Mouse (Mus musculus) midbrain, embryonic 12.5 days (tissue): ENCODE results near the gene Ajm1. TPM values are rescaled to one million over a fixed set of nuclear protein-coding genes. Genes with fewer than 3 reads are reported as not detected.

Experiments
- ATAC-seq: fragments of 200-750 bp; cut with Nextera tagmentation; 2 replicates; pipeline ENCODE4 v1.8.0; 2017; ENCODE audit warnings: low read depth, moderate TSS enrichment, moderate library complexity; ENCODE audit not compliant: low FRiP score
- H3K27ac ChIP-seq: fragments of 300-500 bp; sonication (generic); replicated peaks from 2 replicates; pipeline ENCODE4 v1.5.1; 2016; ENCODE audit warnings: mild to moderate bottlenecking
- H3K27me3 ChIP-seq: fragments of 300-500 bp; sonication (generic); 2 replicates; pipeline ENCODE4 v1.6.1; 2016; ENCODE audit warnings: mild to moderate bottlenecking
- H3K36me3 ChIP-seq: fragments of 300-500 bp; sonication (generic); 2 replicates; pipeline ENCODE4 v1.6.1; 2016
- H3K4me1 ChIP-seq: fragments of 300-500 bp; sonication (generic); 2 replicates; pipeline ENCODE4 v1.6.1; 2016
- H3K4me2 ChIP-seq: fragments of 300-500 bp; sonication (generic); replicated peaks from 2 replicates; pipeline ENCODE4 v1.6.1; 2016; ENCODE audit warnings: mild to moderate bottlenecking, moderate library complexity
- H3K4me3 ChIP-seq: fragments of 300-500 bp; sonication (generic); 2 replicates; pipeline ENCODE4 v1.5.1; 2016; ENCODE audit warnings: mild to moderate bottlenecking
- H3K9ac ChIP-seq: fragments of 300-500 bp; sonication (generic); replicated peaks from 2 replicates; pipeline ENCODE4 v1.6.1; 2016; ENCODE audit warnings: mild to moderate bottlenecking, moderate library complexity
- H3K9me3 ChIP-seq: fragments of 300-500 bp; sonication (generic); 2 replicates; pipeline ENCODE4 v1.6.1; 2016; ENCODE audit warnings: mild to moderate bottlenecking
- WGBS: fragments of 180-500 bp; shearing (Covaris S2); methylation state at CpG from one replicate; pipeline ENCODE4 v1.1.7; 2016; 5-methylcytosine and 5-hydroxymethylcytosine counted together
- polyA plus RNA-seq: library from polyadenylated mRNA; unstranded; fragments of >200 nt; fragmentation: Nextera tagmentation; extraction: Ambion mirVana; gene quantifications from 2 replicates; pipeline ENCODE4 v1.2.1, GENCODE M21; 2016

Ajm1 gene
- 1.8 and 1.9 TPM in 2 replicates for polyA plus RNA-seq

DNA sequence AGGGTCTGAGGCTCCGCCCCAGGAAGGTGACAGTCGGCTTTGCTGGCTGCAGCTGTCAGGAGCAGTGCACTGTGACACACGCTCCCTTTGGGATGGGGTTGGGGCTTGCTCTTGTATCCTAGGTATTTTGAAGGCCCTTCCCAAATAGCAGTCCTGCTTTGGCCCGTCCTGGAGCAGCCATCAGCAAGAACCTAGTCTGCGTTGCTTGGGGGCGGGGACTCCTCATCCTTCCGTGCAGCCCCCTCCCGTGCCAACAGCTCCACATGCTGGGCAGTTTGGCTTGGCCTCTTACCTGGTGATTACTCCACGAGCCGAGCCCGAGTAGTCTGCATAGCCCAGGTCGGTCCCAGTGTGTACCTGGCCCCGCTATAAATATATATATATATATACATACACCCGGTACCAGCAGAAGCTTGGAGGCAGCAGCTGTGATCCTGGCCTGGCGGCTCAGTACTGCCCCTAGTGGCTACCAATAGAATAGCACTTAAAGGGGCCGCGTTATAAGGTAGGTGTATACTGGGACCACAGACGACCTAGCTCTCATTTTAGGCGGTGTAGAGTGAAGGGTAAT, at the start of gene Ajm1:
TSS of gene Ajm1 (minus strand) at position 464 of the 571 bp plus-strand sequence.
- peak; percentile 78 for ATAC-seq
- Histone ChIP-seq H3K27me3 (peaks cover 51% of the 10 kb centered on the region), H3K4me3 (peak within 1 kb of the TSS; percentile 41), H3K9me3 (no peaks in the 10 kb centered on the region), H3K9ac (peak within 1 kb of the TSS; percentile 41; the same call in 1 of the 2 replicates), H3K36me3 (peaks cover 34% of the 10 kb centered on the region), H3K27ac (no peak within 1 kb of the TSS), H3K4me1 (peaks cover 42% of the 10 kb centered on the region), H3K4me2 (peak within 1 kb of the TSS; percentile 68)
- WGBS: 8% methylated on average over 19 of the region's 19 CpGs

DNA sequence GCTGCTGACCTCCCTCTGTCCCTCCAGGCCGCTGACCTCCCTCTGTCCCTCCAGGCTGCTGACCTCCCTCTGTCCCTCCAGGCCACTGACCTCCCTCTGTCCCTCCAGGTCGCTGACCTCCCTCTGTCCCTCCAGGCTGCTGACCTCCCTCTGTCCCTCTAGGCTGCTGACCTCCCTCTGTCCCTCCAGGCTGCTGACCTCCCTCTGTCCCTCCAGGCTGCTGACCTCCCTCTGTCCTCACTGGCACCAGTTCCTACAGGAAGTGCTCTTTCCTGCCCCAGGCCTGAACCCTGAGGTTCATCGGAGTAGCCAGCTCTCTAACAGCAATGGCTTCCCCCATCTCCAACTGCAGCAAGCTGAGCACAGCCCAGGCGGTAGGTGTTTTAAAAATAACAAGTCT, 47.2 kb upstream of the Ajm1 start:
- WGBS: 55% methylated on average over 4 of the region's 4 CpGs
- H3K4me2 ChIP-seq: no peak overlapping the region
- no peaks in the 10 kb centered on the region for H3K9me3 ChIP-seq
- no peak for ATAC-seq
- H3K4me3 ChIP-seq: no peak overlapping the region
- H3K27ac ChIP-seq: no peak overlapping the region
- H3K27me3 ChIP-seq: 0 out of 2 replicates have a peak, but pooled peaks cover 2% of the 10 kb centered on the region
- no peak overlapping the region for H3K9ac ChIP-seq
- H3K4me1 ChIP-seq: no peaks in the 10 kb centered on the region
- no peaks in the 10 kb centered on the region for H3K36me3 ChIP-seq

DNA sequence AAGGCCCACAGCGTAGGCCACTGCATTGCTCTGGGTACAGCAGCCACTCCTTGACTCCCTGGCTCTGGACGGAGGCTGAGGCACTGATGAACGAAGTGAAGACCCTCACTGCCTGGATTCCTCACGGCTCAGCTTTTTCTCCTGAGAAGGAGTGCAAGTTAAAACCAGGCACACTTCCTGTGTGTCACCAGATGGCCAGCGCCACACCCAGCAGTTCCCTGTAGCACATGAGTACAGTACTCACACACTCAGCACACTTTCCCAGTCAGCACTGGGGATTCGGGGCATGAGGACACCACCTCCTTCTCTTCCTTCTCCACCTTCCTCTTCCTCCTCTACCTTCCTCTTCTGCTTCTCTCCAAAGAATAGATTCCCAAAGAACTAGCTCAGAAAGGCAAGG, 46.3 kb upstream of the Ajm1 start, which contains the start of gene Fcna:
TSS of gene Fcna (minus strand) at position 220 of the 400 bp plus-strand sequence.
- Histone ChIP-seq H3K27me3 (peaks cover 8% of the 10 kb centered on the region; the same call in 1 of the 2 replicates), H3K4me1 (no peaks in the 10 kb centered on the region), H3K9me3 (no peaks in the 10 kb centered on the region), H3K27ac (no peak within 1 kb of the TSS), H3K36me3 (no peaks in the 10 kb centered on the region), H3K4me2 (no peak within 1 kb of the TSS), H3K4me3 (no peak within 1 kb of the TSS), H3K9ac (no peak within 1 kb of the TSS)
- 80% methylated on average over 6 of the region's 6 CpGs for WGBS
- no peak for ATAC-seq

DNA sequence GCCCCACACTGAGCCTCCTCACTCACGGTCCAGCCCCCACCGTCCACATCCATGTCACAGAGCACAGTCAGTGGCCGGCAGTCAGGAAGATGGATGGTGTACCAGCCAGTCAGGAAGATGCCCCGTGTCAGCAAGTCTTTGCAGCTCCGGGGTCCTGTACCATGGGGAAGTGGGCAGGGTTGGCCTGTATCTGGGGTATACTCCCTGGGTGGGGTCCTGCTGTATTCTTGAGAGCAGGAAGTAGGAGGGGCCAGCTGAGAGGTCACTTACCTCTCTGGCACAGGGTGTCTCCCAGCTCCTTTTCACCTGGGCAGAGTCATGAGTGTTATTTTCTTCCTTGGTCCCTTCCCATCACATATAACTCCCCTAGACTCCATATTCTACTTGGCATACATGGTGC, 44.4 kb upstream of the Ajm1 start:
- Histone ChIP-seq H3K4me2 (no peak overlapping the region), H3K4me3 (no peak overlapping the region), H3K4me1 (peaks cover 8% of the 10 kb centered on the region), H3K9me3 (no peaks in the 10 kb centered on the region), H3K27ac (no peak overlapping the region), H3K27me3 (peaks cover 11% of the 10 kb centered on the region; the same call in 1 of the 2 replicates), H3K36me3 (no peaks in the 10 kb centered on the region), H3K9ac (no peak overlapping the region)
- no peak for ATAC-seq
- 72% methylated on average over 5 of the region's 5 CpGs for WGBS

DNA sequence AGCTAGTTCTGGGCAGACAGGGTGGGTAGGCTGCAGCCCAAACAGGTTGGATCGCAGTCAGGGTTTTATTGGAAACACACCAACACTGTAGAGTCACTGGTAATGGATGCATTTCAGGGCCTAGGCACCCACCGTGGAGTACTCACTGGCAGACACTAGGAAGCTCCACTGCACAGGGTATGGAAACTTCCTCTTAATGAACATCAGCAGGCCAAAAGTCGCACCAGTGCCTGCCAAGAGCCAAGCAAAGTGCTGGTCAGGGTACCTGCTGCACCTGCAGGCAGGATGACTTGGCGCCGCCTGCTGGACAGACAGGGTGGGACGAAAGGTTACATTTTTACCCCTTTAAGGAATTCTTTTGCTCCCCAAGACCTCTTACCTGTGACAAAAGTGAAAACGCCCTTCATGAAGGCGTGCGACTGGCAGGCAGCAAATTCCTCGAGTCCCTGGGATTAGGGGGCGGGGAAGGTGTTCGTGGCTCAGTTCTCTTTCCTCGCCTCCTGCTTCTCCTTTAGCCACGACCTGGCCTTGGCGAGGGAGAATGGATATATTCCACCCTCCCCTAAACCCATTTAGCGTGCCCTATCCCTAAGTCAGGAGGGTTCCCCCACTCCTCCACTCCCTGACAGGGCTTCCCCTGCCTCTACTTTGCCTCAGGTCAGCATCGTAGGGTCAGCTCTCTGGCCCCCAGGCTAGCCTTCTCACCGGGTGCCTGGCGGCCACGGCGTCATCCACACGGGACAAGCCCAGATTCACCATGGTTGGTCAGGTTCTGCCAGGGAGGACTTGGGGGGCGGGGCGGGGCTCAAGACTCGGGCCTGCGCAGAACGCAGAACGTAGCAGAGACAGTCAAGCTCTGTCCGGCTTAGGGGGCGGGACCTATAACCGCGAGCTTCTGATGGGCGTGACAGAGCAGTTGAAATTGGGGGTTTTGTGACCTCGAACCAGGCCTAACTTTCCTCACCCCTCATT, 40.0 kb upstream of the Ajm1 start, which contains the start of gene Tmem141:
TSS of gene Tmem141 (minus strand) at position 777 of the 972 bp plus-strand sequence.
- H3K4me2 ChIP-seq: peak within 1 kb of the TSS; percentile 75

DNA sequence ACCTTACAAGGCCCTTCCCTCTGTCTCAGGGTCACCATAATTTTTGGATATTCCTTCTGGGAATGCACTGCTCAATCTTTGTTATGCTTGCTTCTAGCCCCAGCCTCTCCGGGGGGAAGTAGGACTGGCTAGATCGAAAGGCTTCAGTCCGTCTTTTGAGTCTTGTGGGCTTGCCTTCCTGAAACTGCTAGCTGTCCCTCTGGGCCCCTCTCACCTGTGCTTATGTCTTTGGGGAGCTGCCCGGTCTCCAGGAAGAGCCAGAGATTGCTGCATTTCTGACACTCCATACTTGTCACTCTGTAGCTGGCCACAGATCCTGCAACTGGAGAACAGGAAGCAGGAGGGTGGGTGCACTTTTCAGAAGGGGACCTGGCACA, 39.3 kb upstream of the Ajm1 start:
- H3K9ac ChIP-seq: no peak overlapping the region
- peak overlapping the region; percentile 75; the same call in 1 of the 2 replicates for H3K4me2 ChIP-seq
- ATAC-seq: no peak
- no peak overlapping the region for H3K27ac ChIP-seq
- peaks cover 49% of the 10 kb centered on the region for H3K27me3 ChIP-seq
- WGBS: 93% methylated on average over 4 of the region's 4 CpGs
- no peaks in the 10 kb centered on the region for H3K9me3 ChIP-seq
- peak overlapping the region; percentile 47; the same call in 1 of the 2 replicates for H3K4me3 ChIP-seq
- H3K36me3 ChIP-seq: no peaks in the 10 kb centered on the region
- peaks cover 8% of the 10 kb centered on the region for H3K4me1 ChIP-seq

More for the DNA sequence above, 40.0 kb upstream of the Ajm1 start, which contains the start of gene Tmem141:
- ATAC-seq: peak; percentile 93
- H3K9ac ChIP-seq: peak within 1 kb of the TSS; percentile 66
- peaks cover 8% of the 10 kb centered on the region for H3K4me1 ChIP-seq
- 0 out of 2 replicates have a peak within 1 kb of the TSS, but pooled peaks have one; percentile 46 for H3K27ac ChIP-seq
- WGBS: 6% methylated on average over 34 of the region's 34 CpGs
- H3K9me3 ChIP-seq: no peaks in the 10 kb centered on the region
- peaks cover 42% of the 10 kb centered on the region for H3K27me3 ChIP-seq
- peak within 1 kb of the TSS; percentile 47 for H3K4me3 ChIP-seq
- no peaks in the 10 kb centered on the region for H3K36me3 ChIP-seq

DNA sequence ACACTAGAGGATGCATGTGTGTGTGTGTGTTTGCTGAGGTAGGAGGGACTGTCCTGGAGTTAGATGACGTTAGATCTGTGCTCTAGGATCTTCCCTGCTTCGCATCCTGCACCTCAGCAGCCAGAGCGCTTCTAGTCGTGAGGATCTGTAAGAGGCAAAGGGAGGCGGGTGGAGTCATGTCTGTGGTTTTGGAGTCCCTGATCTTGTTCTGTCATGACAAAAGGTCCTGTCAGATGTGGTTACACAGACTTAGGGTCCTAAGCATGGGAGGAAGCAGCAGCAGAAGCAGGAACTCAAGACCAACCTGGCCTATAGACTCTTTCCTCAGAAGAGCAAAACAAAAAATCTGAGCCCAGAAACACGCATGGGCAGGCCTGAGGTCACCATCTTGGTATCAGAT, 38.8 kb upstream of the Ajm1 start:
- H3K4me3 ChIP-seq: no peak overlapping the region
- H3K9ac ChIP-seq: no peak overlapping the region
- peaks cover 8% of the 10 kb centered on the region for H3K4me1 ChIP-seq
- peaks cover 54% of the 10 kb centered on the region for H3K27me3 ChIP-seq
- no peaks in the 10 kb centered on the region for H3K36me3 ChIP-seq
- H3K4me2 ChIP-seq: no peak overlapping the region
- ATAC-seq: no peak
- no peak overlapping the region for H3K27ac ChIP-seq
- 78% methylated on average over 6 of the region's 6 CpGs for WGBS
- no peaks in the 10 kb centered on the region for H3K9me3 ChIP-seq

DNA sequence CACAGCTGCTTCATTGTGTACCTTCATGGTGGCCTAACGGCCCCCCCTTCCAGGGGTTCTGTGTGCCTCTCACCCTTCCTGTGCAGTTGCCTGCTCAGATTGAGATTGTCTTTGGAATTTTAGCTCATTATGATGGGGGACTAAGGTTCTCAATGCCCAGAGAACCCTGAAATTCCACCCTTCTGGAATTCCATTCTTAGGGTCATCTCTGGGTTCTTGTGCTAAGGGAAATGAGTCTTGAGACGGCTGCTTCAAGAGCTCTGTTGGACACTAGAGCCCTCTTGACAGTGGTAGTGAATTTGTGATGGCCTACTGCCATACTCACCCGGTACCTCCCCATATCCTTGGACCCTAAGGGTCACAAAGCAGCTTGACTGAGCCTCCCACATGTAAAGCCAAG, 36.0 kb upstream of the Ajm1 start, which contains the start of gene Ccdc183:
TSS of gene Ccdc183 (minus strand) at position 101 of the 400 bp plus-strand sequence.
- H3K27ac ChIP-seq: no peak within 1 kb of the TSS
- no peak within 1 kb of the TSS for H3K4me2 ChIP-seq
- peaks cover 66% of the 10 kb centered on the region for H3K27me3 ChIP-seq
- 65% methylated on average over 3 of the region's 3 CpGs for WGBS
- H3K4me1 ChIP-seq: peaks cover 8% of the 10 kb centered on the region
- H3K36me3 ChIP-seq: no peaks in the 10 kb centered on the region
- no peak within 1 kb of the TSS for H3K9ac ChIP-seq
- no peaks in the 10 kb centered on the region for H3K9me3 ChIP-seq
- no peak for ATAC-seq
- H3K4me3 ChIP-seq: no peak within 1 kb of the TSS

DNA sequence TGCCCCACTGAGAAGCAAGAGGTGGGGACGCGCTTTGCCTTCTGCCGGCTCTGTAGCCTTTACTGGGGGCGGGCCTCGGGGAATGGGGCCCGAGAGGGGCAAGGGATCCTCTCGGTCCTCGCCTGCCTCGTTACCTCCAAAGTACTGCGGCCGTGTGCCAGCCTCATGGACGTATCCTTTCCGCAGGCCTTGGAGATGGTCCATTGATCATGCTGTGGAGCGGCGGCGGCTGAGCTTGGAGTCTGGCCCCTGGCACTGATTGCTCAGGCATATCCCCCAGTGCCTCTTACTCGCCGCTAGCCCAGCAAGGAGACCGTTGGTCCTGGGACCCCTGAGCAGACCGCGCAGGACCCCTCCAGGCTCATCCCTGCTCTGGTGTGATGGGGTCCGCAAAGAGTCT, 34.8 kb upstream of the Ajm1 start:
- 19% methylated on average over 22 of the region's 22 CpGs for WGBS
- peaks cover 3% of the 10 kb centered on the region; the same call in 1 of the 2 replicates for H3K4me1 ChIP-seq
- 0 out of 2 replicates have a peak overlapping the region, but pooled peaks have one; percentile 5 for H3K4me2 ChIP-seq
- no peak for ATAC-seq
- H3K4me3 ChIP-seq: no peak overlapping the region
- peaks cover 75% of the 10 kb centered on the region for H3K27me3 ChIP-seq
- H3K36me3 ChIP-seq: no peaks in the 10 kb centered on the region
- H3K9me3 ChIP-seq: no peaks in the 10 kb centered on the region
- no peak overlapping the region for H3K9ac ChIP-seq
- H3K27ac ChIP-seq: no peak overlapping the region

DNA sequence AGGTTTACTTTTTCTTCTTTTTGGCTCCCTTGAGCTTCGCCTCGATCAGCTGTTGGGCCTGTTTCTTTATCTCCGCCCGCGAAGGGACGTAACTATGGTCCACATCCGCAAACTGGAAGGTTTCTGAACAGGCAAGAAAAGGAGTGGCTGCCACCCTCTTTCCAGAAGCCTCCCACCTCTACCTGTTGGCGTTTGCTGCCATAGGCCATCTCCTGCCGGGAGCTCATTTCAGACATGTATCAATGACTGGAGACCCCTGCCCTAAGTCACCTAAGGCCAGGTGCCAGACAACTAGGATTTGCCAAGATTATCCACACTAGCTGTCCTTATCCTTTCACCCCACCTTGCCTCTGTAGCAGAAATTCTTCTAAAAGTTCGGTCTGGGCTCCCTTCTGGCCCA, 27.1 kb upstream of the Ajm1 start:
- H3K4me2 ChIP-seq: peak overlapping the region; percentile 71
- H3K36me3 ChIP-seq: no peaks in the 10 kb centered on the region
- H3K9ac ChIP-seq: peak overlapping the region; percentile 97; the same call in 1 of the 2 replicates
- peak overlapping the region; percentile 98 for H3K4me3 ChIP-seq
- no peaks in the 10 kb centered on the region for H3K9me3 ChIP-seq
- H3K27me3 ChIP-seq: peaks cover 26% of the 10 kb centered on the region
- H3K4me1 ChIP-seq: peaks cover 19% of the 10 kb centered on the region
- H3K27ac ChIP-seq: peak overlapping the region; percentile 94; the same call in 1 of the 2 replicates
- peak; percentile 11; the same call in 1 of the 2 replicates for ATAC-seq
- 70% methylated on average over 10 of the region's 10 CpGs for WGBS

DNA sequence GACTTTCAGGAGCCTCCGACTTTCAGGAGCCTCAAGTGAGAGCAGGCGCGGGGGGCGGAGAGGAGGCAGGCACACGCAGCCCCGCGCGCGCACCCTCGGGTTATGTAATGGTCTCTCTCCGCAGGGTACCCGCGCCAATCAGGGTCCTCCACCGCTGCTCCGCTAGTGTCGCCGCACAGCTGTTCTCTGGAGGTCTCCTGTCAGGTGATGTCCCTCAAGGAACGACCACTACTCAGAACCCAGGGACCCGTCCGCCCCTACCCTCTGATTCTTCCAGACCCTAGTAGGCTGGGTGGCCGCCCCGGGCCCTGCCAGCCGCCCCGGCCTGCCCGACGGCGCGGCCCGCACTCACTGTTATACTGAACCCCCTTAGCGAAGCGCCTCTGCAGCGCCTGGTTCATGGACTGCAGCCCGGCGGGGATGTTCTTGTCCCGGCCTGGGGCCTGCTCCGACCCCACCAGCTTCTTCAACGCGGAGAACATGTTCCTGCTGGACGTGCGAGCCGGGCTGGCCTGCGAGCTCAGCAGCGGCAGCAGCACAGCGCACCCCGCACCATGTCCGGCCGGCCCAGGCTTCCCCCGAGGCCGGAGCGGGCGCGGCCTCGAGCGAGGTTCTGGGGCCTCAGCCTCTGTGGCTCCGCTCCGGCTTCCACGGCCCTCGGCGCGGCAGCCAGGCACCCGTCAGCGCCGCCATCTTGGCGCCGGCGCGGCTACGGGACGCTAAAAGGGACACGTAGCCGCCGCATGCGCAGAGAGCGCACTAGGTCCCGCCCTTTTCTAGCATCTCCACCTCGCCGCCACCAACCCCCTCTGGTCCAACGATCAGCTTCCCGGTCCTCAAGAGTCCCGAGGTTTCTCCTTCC, 26.4 kb upstream of the Ajm1 start, which contains the start of gene Rabl6:
TSS of gene Rabl6 (minus strand) at position 761 of the 862 bp plus-strand sequence.
- Histone ChIP-seq H3K4me1 (peaks cover 19% of the 10 kb centered on the region), H3K36me3 (no peaks in the 10 kb centered on the region), H3K9me3 (no peaks in the 10 kb centered on the region), H3K27ac (peak within 1 kb of the TSS; percentile 94), H3K9ac (peak within 1 kb of the TSS; percentile 97), H3K4me3 (peak within 1 kb of the TSS; percentile 98), H3K27me3 (peaks cover 23% of the 10 kb centered on the region), H3K4me2 (peak within 1 kb of the TSS; percentile 71)
- peak; percentile 91 for ATAC-seq
- under 1% methylated on average over 80 of the region's 80 CpGs for WGBS
